Mouse (Mus musculus): ENCODE data around the gene Ntn5. TPM values are rescaled to one million over a fixed set of nuclear protein-coding genes. Genes with fewer than 3 reads are reported as not detected.
A peak's percentile ranks its signal among the peaks of the same experiment; 100 is the strongest.

Gene Ntn5
- total RNA-seq, 1 experiment: 0.54 TPM

DNA sequence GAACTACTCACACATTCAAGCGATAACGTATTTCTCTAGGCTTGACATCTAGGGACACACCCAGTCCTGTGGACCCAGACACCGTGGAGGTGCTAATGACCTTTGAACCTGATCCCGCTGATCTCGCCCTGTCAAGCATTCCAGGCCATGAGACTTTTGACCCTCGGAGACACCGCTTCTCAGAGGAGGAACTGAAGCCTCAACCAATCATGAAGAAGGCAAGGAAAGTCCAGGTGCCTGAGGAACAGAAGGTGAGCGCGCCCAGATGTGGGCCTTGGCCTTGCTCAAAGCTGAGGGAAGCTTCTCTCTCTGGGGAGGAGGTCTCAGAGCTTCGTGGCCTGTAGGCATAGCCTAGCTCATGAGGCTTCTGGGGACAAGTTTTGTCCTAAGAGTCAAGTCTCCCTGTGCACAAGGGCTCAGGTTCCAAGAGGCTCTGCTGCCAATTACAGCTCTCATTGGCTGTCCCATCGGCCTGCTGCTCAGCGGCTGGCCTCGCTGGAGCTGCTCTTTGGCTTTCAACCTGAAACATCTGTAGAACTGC lies 24.5 kb downstream of the Ntn5 start:
- Histone ChIP-seq H3K36me3 (ENCODE audit: control insufficient read depth, insufficient read depth, low read length, poor library complexity, severe bottlenecking) (peaks cover 26% of the 10 kb centered on the region), H3K9me3 (ENCODE audit: control insufficient read depth, insufficient read depth, low read depth, low read length) (no peaks in the 10 kb centered on the region), H3K4me1 (ENCODE audit: control insufficient read depth in 2 of 2, insufficient read depth in 2 of 2, low read length in 2 of 2, poor library complexity in 1 of 2) (peaks cover 5 to 34% of the 10 kb centered on the region in 2 experiments; a peak in 3 of 4 replicates), H3K4me3 (ENCODE audit: insufficient read depth in 1 of 2, low read depth in 1 of 2, low read length in 2 of 2, poor library complexity in 1 of 2, severe bottlenecking in 1 of 2) (peak overlapping the region; percentile 56 to 70; a peak in 3 of 4 replicates), H3K9ac (ENCODE audit: insufficient read depth, low read depth, low read length, poor library complexity, severe bottlenecking) (peak overlapping the region; percentile 72; the same call in 1 of the 2 replicates), H3K27ac (ENCODE audit: insufficient read depth, low read depth, low read length, poor library complexity, severe bottlenecking) (peak overlapping the region; percentile 15; the same call in 1 of the 2 replicates)
- in situ Hi-C loops (cut with MboI; ENCODE audit: low sequenced_read_pairs in 2 of 2, unreplicated experiment in 2 of 2): no loop called here
- TF ChIP-seq CHD2 (IDR thresholded peaks at IDR 0.05; ENCODE audit: low read depth, low read length) (no peak), HCFC1 (IDR thresholded peaks at IDR 0.05; ENCODE audit: borderline replicate concordance, insufficient read depth, low read length) (no peak), MAFK (IDR thresholded peaks at IDR 0.05; ENCODE audit: insufficient read depth, low read depth, low read length) (no peak), ZC3H11A (IDR thresholded peaks at IDR 0.05; ENCODE audit: borderline replicate concordance, low read depth, low read length) (no peak), ZNF384 (IDR thresholded peaks at IDR 0.05; ENCODE audit: low read depth, low read length) (no peak)
- DNase-seq (ENCODE audit: low read depth, low spot score): no peak

DNA sequence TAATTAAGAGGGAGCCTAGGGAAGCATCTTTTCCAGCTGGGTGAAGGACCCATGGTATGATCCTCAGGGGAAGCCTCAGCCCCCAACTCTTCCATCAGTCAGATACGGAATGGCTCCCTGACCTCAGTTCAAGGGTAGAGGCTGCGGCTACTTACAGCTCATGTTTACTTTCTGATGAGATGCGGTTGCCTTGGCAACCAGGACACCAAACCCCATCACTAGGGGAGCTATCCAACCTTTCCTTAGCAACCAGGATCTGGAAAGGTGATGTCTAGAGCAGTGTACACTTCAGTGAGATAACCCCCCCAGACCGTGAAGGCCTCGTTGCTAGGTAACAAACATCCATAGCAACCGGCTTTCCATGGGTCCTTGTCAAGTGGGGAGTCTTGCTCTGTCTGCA lies 25.2 kb downstream of the Ntn5 start:
- Histone ChIP-seq H3K9ac (ENCODE audit: insufficient read depth, low read depth, low read length, poor library complexity, severe bottlenecking) (no peak overlapping the region), H3K4me3 (ENCODE audit: insufficient read depth in 1 of 2, low read depth in 1 of 2, low read length in 2 of 2, poor library complexity in 1 of 2, severe bottlenecking in 1 of 2) (no peak overlapping the region), H3K27ac (ENCODE audit: insufficient read depth, low read depth, low read length, poor library complexity, severe bottlenecking) (no peak overlapping the region), H3K9me3 (ENCODE audit: control insufficient read depth, insufficient read depth, low read depth, low read length) (no peaks in the 10 kb centered on the region), H3K36me3 (ENCODE audit: control insufficient read depth, insufficient read depth, low read length, poor library complexity, severe bottlenecking) (peaks cover 29% of the 10 kb centered on the region), H3K4me1 (ENCODE audit: control insufficient read depth in 2 of 2, insufficient read depth in 2 of 2, low read length in 2 of 2, poor library complexity in 1 of 2) (peaks cover 5 to 32% of the 10 kb centered on the region in 2 experiments; a peak in 3 of 4 replicates)
- no peak for TF ChIP-seq ZC3H11A (IDR thresholded peaks at IDR 0.05; ENCODE audit: borderline replicate concordance, low read depth, low read length)
- no peak for TF ChIP-seq ZNF384 (IDR thresholded peaks at IDR 0.05; ENCODE audit: low read depth, low read length)
- DNase-seq (ENCODE audit: low read depth, low spot score): no peak
- in situ Hi-C loops (cut with MboI; ENCODE audit: low sequenced_read_pairs in 2 of 2, unreplicated experiment in 2 of 2): no loop called here

DNA sequence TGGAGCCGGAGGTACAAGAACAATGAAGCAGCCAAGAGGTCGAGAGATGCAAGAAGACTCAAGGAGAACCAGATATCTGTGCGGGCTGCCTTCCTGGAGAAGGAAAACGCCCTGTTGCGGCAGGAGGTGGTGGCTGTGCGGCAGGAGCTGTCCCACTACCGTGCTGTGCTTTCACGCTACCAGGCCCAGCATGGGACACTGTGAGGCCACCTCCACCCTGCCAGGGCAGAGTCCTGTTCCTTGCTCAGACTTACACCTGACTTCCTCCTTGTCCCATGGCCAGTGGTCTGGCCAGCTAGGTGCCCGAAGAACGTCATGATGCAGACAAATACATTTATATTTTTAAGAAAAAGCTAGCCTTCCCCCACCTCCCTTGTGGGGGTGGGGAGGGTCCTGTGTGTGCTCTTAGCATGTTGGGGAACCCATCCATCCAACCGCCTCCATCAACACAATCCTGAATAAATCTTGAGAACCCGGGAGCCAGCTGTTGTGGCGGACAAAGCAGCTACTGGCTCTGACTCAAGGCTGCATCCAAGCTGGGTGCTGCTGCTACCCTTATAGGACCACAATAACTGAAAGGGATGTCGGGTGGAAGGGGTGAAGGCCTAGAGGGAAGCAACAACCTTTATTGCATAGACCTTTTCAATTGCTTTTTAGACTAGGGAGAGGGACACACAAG lies 26.0 kb downstream of the Ntn5 start:
- Histone ChIP-seq H3K4me3 (ENCODE audit: insufficient read depth in 1 of 2, low read depth in 1 of 2, low read length in 2 of 2, poor library complexity in 1 of 2, severe bottlenecking in 1 of 2) (no peak overlapping the region), H3K27ac (ENCODE audit: insufficient read depth, low read depth, low read length, poor library complexity, severe bottlenecking) (no peak overlapping the region), H3K9me3 (ENCODE audit: control insufficient read depth, insufficient read depth, low read depth, low read length) (no peaks in the 10 kb centered on the region), H3K36me3 (ENCODE audit: control insufficient read depth, insufficient read depth, low read length, poor library complexity, severe bottlenecking) (peaks cover 29% of the 10 kb centered on the region), H3K9ac (ENCODE audit: insufficient read depth, low read depth, low read length, poor library complexity, severe bottlenecking) (no peak overlapping the region), H3K4me1 (ENCODE audit: control insufficient read depth in 2 of 2, insufficient read depth in 2 of 2, low read length in 2 of 2, poor library complexity in 1 of 2) (peaks cover 5 to 36% of the 10 kb centered on the region in 2 experiments; a peak in 3 of 4 replicates)
- no peak for DNase-seq (ENCODE audit: low read depth, low spot score)
- in situ Hi-C loops (cut with MboI; ENCODE audit: low sequenced_read_pairs in 2 of 2, unreplicated experiment in 2 of 2): no loop called here
- no peak for TF ChIP-seq MAFK (IDR thresholded peaks at IDR 0.05; ENCODE audit: insufficient read depth, low read depth, low read length)
- no peak for TF ChIP-seq HCFC1 (IDR thresholded peaks at IDR 0.05; ENCODE audit: borderline replicate concordance, insufficient read depth, low read length)
- TF ChIP-seq ZC3H11A (IDR thresholded peaks at IDR 0.05; ENCODE audit: borderline replicate concordance, low read depth, low read length): no peak
- TF ChIP-seq CHD2 (IDR thresholded peaks at IDR 0.05; ENCODE audit: low read depth, low read length): no peak
- TF ChIP-seq ZNF384 (IDR thresholded peaks at IDR 0.05; ENCODE audit: low read depth, low read length): no peak

DNA sequence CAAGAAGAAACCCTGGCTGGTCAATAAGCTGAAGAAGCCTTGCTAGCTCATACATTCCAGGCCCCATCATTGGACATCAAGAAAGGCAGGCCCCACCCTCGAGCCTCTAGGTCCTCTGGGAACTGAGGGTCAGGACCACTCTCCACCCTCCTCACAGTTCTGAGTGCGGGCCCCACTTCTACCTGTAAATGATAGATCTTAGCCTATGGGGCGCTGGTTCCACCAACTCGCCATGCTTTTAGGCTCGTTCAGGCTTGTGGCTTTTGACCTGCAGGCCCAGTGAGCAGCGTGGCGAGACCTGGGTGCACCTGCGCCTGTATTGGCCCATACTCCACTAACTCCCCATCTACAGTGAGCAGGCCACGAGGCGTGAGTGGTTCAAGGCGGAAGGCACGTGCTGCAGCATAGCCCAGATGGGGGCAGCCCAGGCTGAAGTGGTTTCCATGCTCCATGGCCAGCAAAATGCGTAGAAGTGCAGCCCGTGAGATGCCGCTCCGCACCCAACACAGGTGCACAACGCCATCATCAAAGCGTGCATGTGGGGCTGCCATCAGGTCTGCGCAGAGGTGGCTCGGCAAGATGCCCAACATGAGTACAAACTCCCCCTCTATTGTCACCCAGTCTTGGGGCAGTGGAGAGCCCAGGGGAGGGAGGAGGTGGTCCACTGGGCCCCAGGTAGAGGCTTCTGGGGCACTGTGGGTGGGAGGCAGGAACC lies 26.8 kb downstream of the Ntn5 start:
- no peak for DNase-seq (ENCODE audit: low read depth, low spot score)
- H3K36me3 ChIP-seq (ENCODE audit: control insufficient read depth, insufficient read depth, low read length, poor library complexity, severe bottlenecking): peaks cover 29% of the 10 kb centered on the region
- H3K4me1 ChIP-seq (ENCODE audit: control insufficient read depth in 2 of 2, insufficient read depth in 2 of 2, low read length in 2 of 2, poor library complexity in 1 of 2): peaks cover 5 to 35% of the 10 kb centered on the region in 2 experiments; a peak in 3 of 4 replicates
- H3K9ac ChIP-seq (ENCODE audit: insufficient read depth, low read depth, low read length, poor library complexity, severe bottlenecking): 0 out of 2 replicates have a peak overlapping the region, but pooled peaks have one; percentile 8
- no peaks in the 10 kb centered on the region for H3K9me3 ChIP-seq (ENCODE audit: control insufficient read depth, insufficient read depth, low read depth, low read length)
- no peak overlapping the region for H3K27ac ChIP-seq (ENCODE audit: insufficient read depth, low read depth, low read length, poor library complexity, severe bottlenecking)
- peak overlapping the region in 1 of 2 experiments; percentile 5; a peak in 1 of 4 replicates for H3K4me3 ChIP-seq (ENCODE audit: insufficient read depth in 1 of 2, low read depth in 1 of 2, low read length in 2 of 2, poor library complexity in 1 of 2, severe bottlenecking in 1 of 2)
- no peak for TF ChIP-seq ZC3H11A (IDR thresholded peaks at IDR 0.05; ENCODE audit: borderline replicate concordance, low read depth, low read length)
- no peak for TF ChIP-seq ZNF384 (IDR thresholded peaks at IDR 0.05; ENCODE audit: low read depth, low read length)
- no peak for TF ChIP-seq MAFK (IDR thresholded peaks at IDR 0.05; ENCODE audit: insufficient read depth, low read depth, low read length)
- no peak for TF ChIP-seq CHD2 (IDR thresholded peaks at IDR 0.05; ENCODE audit: low read depth, low read length)
- no peak for TF ChIP-seq HCFC1 (IDR thresholded peaks at IDR 0.05; ENCODE audit: borderline replicate concordance, insufficient read depth, low read length)
- in situ Hi-C loops (cut with MboI; ENCODE audit: low sequenced_read_pairs in 2 of 2, unreplicated experiment in 2 of 2): no loop called here
